Mouse (Mus musculus) hindlimb bud, embryonic 11.5 days (tissue): ENCODE measurements around the gene Zfp352.
"Not testable (repeated sequence)": the region's sequence is repeated elsewhere in the genome, so short reads cannot be mapped to it uniquely, and the experiment has no call there.

Experiments
- DNase-seq: peaks from one replicate; pipeline ENCODE4 v3.0.0-alpha.2; 2012; ENCODE audit warnings: low read depth, low spot score; ENCODE audit errors: extremely low spot score

Zfp352 gene

DNA sequence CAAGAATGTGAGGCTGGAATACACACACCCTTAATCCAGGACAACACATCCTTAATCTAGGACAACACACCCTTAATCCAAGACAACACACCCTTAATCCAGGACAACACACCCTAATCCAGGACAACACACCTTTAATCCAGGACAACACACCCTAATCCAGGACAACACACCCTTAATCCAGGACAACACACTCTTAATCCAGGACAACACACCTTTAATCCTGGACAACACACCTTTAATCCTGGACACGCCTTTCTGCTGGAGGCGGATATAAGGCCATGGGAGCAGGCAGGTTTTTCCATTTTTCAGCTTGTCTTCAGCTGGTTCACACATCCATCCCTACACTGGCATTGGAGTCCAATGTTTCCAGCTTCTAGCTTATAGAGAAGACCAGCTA, at the start of gene Zfp352:
Gene Zfp352 (plus strand): TSS at position 301 of the 400 bp plus-strand sequence.
- no peak for DNase-seq

DNA sequence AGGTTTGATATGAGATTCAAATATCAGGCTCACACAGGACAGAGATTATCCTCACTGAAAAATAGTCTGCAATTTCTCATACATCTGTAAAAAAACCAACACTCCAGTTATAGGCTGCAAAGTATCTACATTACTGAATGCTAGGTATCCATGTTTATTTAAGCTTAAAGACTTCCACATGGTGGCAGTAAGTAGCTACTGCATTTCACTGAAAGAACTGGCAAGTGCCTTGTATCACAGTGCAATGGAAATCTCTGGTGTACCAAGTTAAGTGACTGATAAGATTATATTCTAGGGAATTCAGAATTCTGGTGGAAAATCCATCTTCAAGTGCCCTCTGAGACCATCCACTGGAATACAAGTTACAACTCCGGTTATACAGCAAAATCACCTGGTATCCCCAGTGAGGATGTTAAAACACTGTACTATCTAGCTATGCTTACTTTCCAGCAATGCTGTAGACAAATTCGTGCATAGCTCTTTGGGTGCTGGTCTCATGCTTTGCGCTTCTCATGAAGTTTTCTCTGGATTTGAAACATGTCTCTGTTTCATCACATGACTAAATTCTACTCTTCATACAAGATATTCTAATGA, 47.6 kb upstream of the Zfp352 start:
- no peak for DNase-seq

DNA sequence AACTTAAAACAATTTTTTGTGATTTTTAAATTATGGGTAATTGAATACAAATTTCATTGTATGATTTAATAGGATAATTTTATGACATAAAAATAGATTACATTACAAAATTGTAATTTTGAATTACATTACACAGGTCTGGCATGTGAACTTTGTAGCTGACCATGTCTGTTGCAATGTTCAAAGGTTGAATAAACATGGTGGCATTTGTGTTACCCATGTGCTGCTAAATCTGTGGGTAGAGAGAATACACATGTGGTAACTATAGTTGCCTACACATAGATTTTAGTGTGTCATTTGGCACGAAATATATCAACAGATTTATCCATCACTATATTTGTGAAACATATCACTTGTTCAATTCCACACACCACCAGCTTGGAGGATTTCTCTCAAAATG, 44.6 kb upstream of the Zfp352 start:
- no peak for DNase-seq

DNA sequence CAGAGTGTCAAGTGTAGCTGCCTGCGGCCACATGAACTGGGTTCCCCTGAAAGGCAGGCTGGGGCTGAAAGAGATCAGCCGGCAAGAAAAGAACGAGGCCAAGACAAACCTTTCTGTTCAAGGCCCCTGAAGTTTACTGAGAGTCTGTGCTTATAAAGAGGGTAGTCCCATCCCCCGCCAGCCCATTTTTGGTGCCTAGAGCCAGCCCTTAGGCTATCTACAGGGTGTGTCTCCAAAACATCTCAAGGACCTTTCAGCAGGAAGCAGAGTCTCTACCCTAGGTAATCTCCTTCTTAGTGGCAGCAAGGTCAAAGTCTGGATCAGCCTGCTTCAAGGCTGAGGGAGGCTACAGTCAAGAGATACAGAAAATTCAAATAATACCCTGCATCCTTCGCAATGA, 15.2 kb upstream of the Zfp352 start:
- DNase-seq, result no peak

- no peak for DNase-seq
These were observed 7.1 kb upstream of the Zfp352 start for GRCm38 (mm10) chr4:90211475-90211874.

- no peak for DNase-seq
These were observed 6.5 kb upstream of the Zfp352 start for GRCm38 (mm10) chr4:90212076-90212475.

DNA sequence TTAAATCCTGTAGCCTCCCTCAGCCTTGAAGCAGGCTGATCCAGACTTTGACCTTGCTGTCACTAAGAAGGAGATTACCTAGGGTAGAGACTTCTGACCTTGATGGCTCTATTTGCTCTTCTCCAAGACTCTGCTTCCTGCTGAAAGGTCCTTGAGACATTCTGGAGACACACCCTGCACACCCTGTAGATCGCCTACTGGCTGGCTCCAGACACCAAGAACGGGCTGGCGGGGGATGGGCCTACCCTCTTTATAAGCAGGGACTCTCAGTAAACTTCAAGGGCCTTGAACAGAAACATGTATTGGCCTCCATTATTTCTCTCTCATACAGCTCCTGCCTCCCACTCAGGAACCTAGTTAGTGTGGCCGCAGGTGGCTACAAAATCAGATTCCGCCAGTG, 17.0 kb downstream of the Zfp352 start:
- not testable (repeated sequence) for DNase-seq

DNA sequence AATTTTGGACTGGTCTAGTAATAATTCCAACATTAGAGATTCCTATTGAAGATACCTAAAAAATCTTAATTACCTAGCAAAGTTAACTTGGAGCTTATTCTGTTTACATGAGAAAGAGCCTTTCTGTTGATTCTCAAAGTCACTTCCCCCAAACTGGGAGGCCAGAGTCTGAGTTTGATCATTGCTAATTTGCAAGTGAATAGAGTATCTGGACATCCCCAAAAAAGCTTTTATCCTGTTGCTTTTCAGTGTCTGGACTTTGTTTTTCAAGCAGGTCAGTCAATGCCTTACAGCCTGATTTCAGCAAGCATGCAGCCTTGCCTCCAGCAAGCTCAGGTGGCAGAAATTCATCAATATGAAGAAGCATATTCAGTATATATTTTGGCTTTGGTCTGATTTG, 51.2 kb downstream of the Zfp352 start:
- no peak for DNase-seq
